Mouse (Mus musculus) forebrain, embryonic 16.5 days (tissue): ENCODE data around the gene Sspn. TPM values are rescaled to one million over a fixed set of nuclear protein-coding genes. Genes with fewer than 3 reads are reported as not detected.

Source experiments
- ATAC-seq: fragments of 200-750 bp; cut with Nextera tagmentation; 2 replicates; pipeline ENCODE4 v1.8.0; 2017; ENCODE audit warnings: mild to moderate bottlenecking, moderate library complexity
- H3K27ac ChIP-seq: fragments of 300-500 bp; sonication (generic); 2 replicates; pipeline ENCODE4 v1.5.1; 2014; ENCODE audit warnings: low read length, control low read depth
- H3K27me3 ChIP-seq: fragments of 300-500 bp; sonication (generic); replicated peaks from 2 replicates; pipeline ENCODE4 v1.6.1; 2014; ENCODE audit warnings: low read length; ENCODE audit not compliant: control insufficient read depth, insufficient read depth
- H3K36me3 ChIP-seq: fragments of 300-500 bp; sonication (generic); 2 replicates; pipeline ENCODE4 v1.6.1; 2014; ENCODE audit not compliant: control insufficient read depth, insufficient read depth
- H3K4me1 ChIP-seq: fragments of 300-500 bp; sonication (generic); replicated peaks from 2 replicates; pipeline ENCODE4 v1.6.1; 2014; ENCODE audit warnings: low read length; ENCODE audit not compliant: control insufficient read depth, insufficient read depth
- H3K4me2 ChIP-seq: fragments of 300-500 bp; sonication (generic); 2 replicates; pipeline ENCODE4 v1.6.1; 2014; ENCODE audit warnings: mild to moderate bottlenecking, low read length, control low read depth
- H3K4me3 ChIP-seq: fragments of 300-500 bp; sonication (generic); replicated peaks from 2 replicates; pipeline ENCODE4 v1.5.1; 2014; ENCODE audit warnings: mild to moderate bottlenecking, low read length, control low read depth
- H3K9ac ChIP-seq: fragments of 300-500 bp; sonication (generic); replicated peaks from 2 replicates; pipeline ENCODE4 v1.6.1; 2014; ENCODE audit warnings: low read depth, low read length, control low read depth
- H3K9me3 ChIP-seq: fragments of 300-500 bp; sonication (generic); 2 replicates; pipeline ENCODE4 v1.6.1; 2016; ENCODE audit warnings: low read length; ENCODE audit not compliant: control insufficient read depth
- WGBS: fragments of 180-500 bp; shearing (Covaris S2); extraction: QIAGEN DNeasy Blood & Tissue Kit; methylation state at CpG from one replicate; pipeline ENCODE4 v1.1.7; 2014; 5-methylcytosine and 5-hydroxymethylcytosine counted together
- polyA plus RNA-seq: library from polyadenylated mRNA; unstranded; fragments of >200 nt; fragmentation: Nextera tagmentation; extraction: Ambion mirVana; gene quantifications from 2 replicates; pipeline ENCODE4 v1.2.1, GENCODE M21; 2015

Gene Sspn
- polyA plus RNA-seq, 1 experiment from 2014 or later, result 2.9 TPM

- Histone ChIP-seq H3K4me2 (no peak overlapping the region), H3K27me3 (no peaks in the 10 kb centered on the region), H3K4me3 (no peak overlapping the region), H3K9ac (no peak overlapping the region), H3K36me3 (no peaks in the 10 kb centered on the region), H3K4me1 (no peaks in the 10 kb centered on the region), H3K9me3 (no peaks in the 10 kb centered on the region), H3K27ac (no peak overlapping the region)
- ATAC-seq, result no peak
- 90% methylated on average over 5 of the region's 5 CpGs for WGBS
Measured at GRCm38 (mm10) chr6:145918236-145918635, 13.2 kb upstream of the Sspn start.

- Histone ChIP-seq H3K36me3 (no peaks in the 10 kb centered on the region), H3K27me3 (no peaks in the 10 kb centered on the region), H3K4me1 (no peaks in the 10 kb centered on the region), H3K9ac (no peak overlapping the region), H3K4me2 (no peak overlapping the region), H3K27ac (no peak overlapping the region), H3K4me3 (no peak overlapping the region), H3K9me3 (no peaks in the 10 kb centered on the region)
- 90% methylated on average over 6 of the region's 6 CpGs for WGBS
- ATAC-seq, result no peak
Measured at GRCm38 (mm10) chr6:145923594-145923993, 7.8 kb upstream of the Sspn start.

- Histone ChIP-seq H3K9me3 (no peaks in the 10 kb centered on the region), H3K36me3 (no peaks in the 10 kb centered on the region), H3K4me3 (peak overlapping the region; percentile 45), H3K27ac (peak overlapping the region; percentile 79), H3K27me3 (no peaks in the 10 kb centered on the region), H3K4me1 (peaks cover 11% of the 10 kb centered on the region), H3K4me2 (peak overlapping the region; percentile 67), H3K9ac (peak overlapping the region; percentile 70)
- WGBS, result 4% methylated on average over 28 of the region's 28 CpGs
- peak; percentile 99 for ATAC-seq
Measured at GRCm38 (mm10) chr6:145934001-145934696, 2.7 kb downstream of the Sspn start.

GRCm38 (mm10) chr6:145934697-145935240 lies 3.3 kb downstream of the Sspn start:
- Histone ChIP-seq H3K36me3 (no peaks in the 10 kb centered on the region), H3K4me3 (no peak overlapping the region), H3K27ac (no peak overlapping the region), H3K4me1 (peaks cover 11% of the 10 kb centered on the region), H3K9ac (peak overlapping the region; percentile 70; the same call in 1 of the 2 replicates), H3K9me3 (no peaks in the 10 kb centered on the region), H3K4me2 (peak overlapping the region; percentile 67; the same call in 1 of the 2 replicates), H3K27me3 (no peaks in the 10 kb centered on the region)
- WGBS, result 71% methylated on average over 9 of the region's 9 CpGs
- ATAC-seq, result peak; percentile 13

- 79% methylated on average over 2 of the region's 2 CpGs for WGBS
- peaks cover 11% of the 10 kb centered on the region for H3K4me1 ChIP-seq
- H3K27ac ChIP-seq, result no peak overlapping the region
- no peak for ATAC-seq
- H3K36me3 ChIP-seq, result no peaks in the 10 kb centered on the region
- H3K4me2 ChIP-seq, result no peak overlapping the region
- H3K27me3 ChIP-seq, result no peaks in the 10 kb centered on the region
- H3K4me3 ChIP-seq, result no peak overlapping the region
- no peaks in the 10 kb centered on the region for H3K9me3 ChIP-seq
- no peak overlapping the region for H3K9ac ChIP-seq
Measured at GRCm38 (mm10) chr6:145935912-145936311, 4.5 kb downstream of the Sspn start.

- Histone ChIP-seq H3K9ac (no peak overlapping the region), H3K4me1 (peaks cover 11% of the 10 kb centered on the region), H3K4me2 (no peak overlapping the region), H3K4me3 (no peak overlapping the region), H3K27ac (no peak overlapping the region), H3K27me3 (no peaks in the 10 kb centered on the region), H3K9me3 (no peaks in the 10 kb centered on the region), H3K36me3 (no peaks in the 10 kb centered on the region)
- 88% methylated on average over 4 of the region's 4 CpGs for WGBS
- no peak for ATAC-seq
Measured at GRCm38 (mm10) chr6:145936511-145936910, 5.1 kb downstream of the Sspn start.

- no peak overlapping the region for H3K4me3 ChIP-seq
- no peaks in the 10 kb centered on the region for H3K9me3 ChIP-seq
- H3K36me3 ChIP-seq, result no peaks in the 10 kb centered on the region
- no peaks in the 10 kb centered on the region for H3K4me1 ChIP-seq
- H3K27me3 ChIP-seq, result no peaks in the 10 kb centered on the region
- H3K9ac ChIP-seq, result no peak overlapping the region
- WGBS, result 53% methylated on average over 6 of the region's 6 CpGs
- 0 out of 2 replicates have a peak, but pooled peaks have one; percentile 26 for ATAC-seq
- H3K4me2 ChIP-seq, result no peak overlapping the region
- H3K27ac ChIP-seq, result no peak overlapping the region
Measured at GRCm38 (mm10) chr6:145940852-145941251, 9.4 kb downstream of the Sspn start.

- ATAC-seq, result no peak
- 92% methylated on average over 12 of the region's 12 CpGs for WGBS
- Histone ChIP-seq H3K36me3 (no peaks in the 10 kb centered on the region), H3K27ac (no peak overlapping the region), H3K27me3 (no peaks in the 10 kb centered on the region), H3K4me1 (no peaks in the 10 kb centered on the region), H3K9ac (no peak overlapping the region), H3K4me3 (no peak overlapping the region), H3K9me3 (no peaks in the 10 kb centered on the region), H3K4me2 (no peak overlapping the region)
Measured at GRCm38 (mm10) chr6:145942263-145942966, 11.0 kb downstream of the Sspn start.

- H3K9ac ChIP-seq, result no peak overlapping the region
- H3K27me3 ChIP-seq, result no peaks in the 10 kb centered on the region
- H3K4me1 ChIP-seq, result no peaks in the 10 kb centered on the region
- no peak overlapping the region for H3K27ac ChIP-seq
- ATAC-seq, result no peak
- no peak overlapping the region for H3K4me2 ChIP-seq
- 96% methylated on average over 3 of the region's 3 CpGs for WGBS
- no peak overlapping the region for H3K4me3 ChIP-seq
- H3K36me3 ChIP-seq, result no peaks in the 10 kb centered on the region
- no peaks in the 10 kb centered on the region for H3K9me3 ChIP-seq
Measured at GRCm38 (mm10) chr6:145943414-145943813, 12.0 kb downstream of the Sspn start.
